Mouse (Mus musculus): Measurements from ENCODE around the gene Gemin2. TPM values are rescaled to one million over a fixed set of nuclear protein-coding genes. Genes with fewer than 3 reads are reported as not detected.

Gene Gemin2
- polyA plus RNA-seq, 1 experiment: 1.1 TPM

GRCm38 (mm10) chr12:59011844-59012709 is 1.1 kb upstream of the Gemin2 start, which contains the start of gene Sec23a:
Gene Sec23a, minus strand, starts transcription at chr12:59012017.
- peaks cover 5% of the 10 kb centered on the region; the same call in 1 of the 2 replicates for H3K4me1 ChIP-seq (ENCODE audit: control insufficient read depth, insufficient read depth, insufficient read length, low read length)
- peaks cover 3% of the 10 kb centered on the region; the same call in 1 of the 2 replicates for H3K36me3 ChIP-seq (ENCODE audit: control insufficient read depth, insufficient read depth, low read length)
- TF ChIP-seq POLR2A (IDR thresholded peaks at IDR 0.05; ENCODE audit: low read depth, low read length) (peak; percentile 85), CTCF (IDR thresholded peaks at IDR 0.05; ENCODE audit: extremely low read depth, insufficient read length, insufficient replicate concordance, low read depth, low read length) (no peak)
- H3K27me3 ChIP-seq (ENCODE audit: control insufficient read depth, insufficient read depth, low read length): no peaks in the 10 kb centered on the region
- WGBS: under 1% methylated on average over 48 of the region's 48 CpGs
- peak within 1 kb of the TSS; percentile 95 for H3K27ac ChIP-seq (ENCODE audit: insufficient read depth, low read depth, low read length)
- peak within 1 kb of the TSS; percentile 79 for H3K4me3 ChIP-seq (ENCODE audit: low read depth, low read length)

GRCm38 (mm10) chr12:59012710-59013091 is 492 bp upstream of the Gemin2 start:
- 2% methylated on average over 7 of the region's 7 CpGs for WGBS

GRCm38 (mm10) chr12:59017970-59018369 is 4.8 kb downstream of the Gemin2 start:
- H3K36me3 ChIP-seq (ENCODE audit: control insufficient read depth, insufficient read depth, low read length): peaks cover 14% of the 10 kb centered on the region
- no peak overlapping the region for H3K27ac ChIP-seq (ENCODE audit: insufficient read depth, low read depth, low read length)
- TF ChIP-seq POLR2A (IDR thresholded peaks at IDR 0.05; ENCODE audit: low read depth, low read length) (no peak), CTCF (IDR thresholded peaks at IDR 0.05; ENCODE audit: extremely low read depth, insufficient read length, insufficient replicate concordance, low read depth, low read length) (no peak)
- WGBS: 73% methylated on average over 8 of the region's 8 CpGs
- H3K4me3 ChIP-seq (ENCODE audit: low read depth, low read length): no peak overlapping the region
- H3K27me3 ChIP-seq (ENCODE audit: control insufficient read depth, insufficient read depth, low read length): no peaks in the 10 kb centered on the region
- H3K4me1 ChIP-seq (ENCODE audit: control insufficient read depth, insufficient read depth, insufficient read length, low read length): no peaks in the 10 kb centered on the region

More at GRCm38 (mm10) chr12:59012710-59013091, 492 bp upstream of the Gemin2 start:
- TF ChIP-seq POLR2A (IDR thresholded peaks at IDR 0.05; ENCODE audit: low read depth, low read length): no peak
- TF ChIP-seq CTCF (IDR thresholded peaks at IDR 0.05; ENCODE audit: extremely low read depth, insufficient read length, insufficient replicate concordance, low read depth, low read length): no peak
- Histone ChIP-seq H3K27me3 (ENCODE audit: control insufficient read depth, insufficient read depth, low read length) (no peaks in the 10 kb centered on the region), H3K27ac (ENCODE audit: insufficient read depth, low read depth, low read length) (peak overlapping the region; percentile 95), H3K4me1 (ENCODE audit: control insufficient read depth, insufficient read depth, insufficient read length, low read length) (peaks cover 5% of the 10 kb centered on the region; the same call in 1 of the 2 replicates), H3K4me3 (ENCODE audit: low read depth, low read length) (no peak overlapping the region), H3K36me3 (ENCODE audit: control insufficient read depth, insufficient read depth, low read length) (peaks cover 3% of the 10 kb centered on the region; the same call in 1 of the 2 replicates)

DNA sequence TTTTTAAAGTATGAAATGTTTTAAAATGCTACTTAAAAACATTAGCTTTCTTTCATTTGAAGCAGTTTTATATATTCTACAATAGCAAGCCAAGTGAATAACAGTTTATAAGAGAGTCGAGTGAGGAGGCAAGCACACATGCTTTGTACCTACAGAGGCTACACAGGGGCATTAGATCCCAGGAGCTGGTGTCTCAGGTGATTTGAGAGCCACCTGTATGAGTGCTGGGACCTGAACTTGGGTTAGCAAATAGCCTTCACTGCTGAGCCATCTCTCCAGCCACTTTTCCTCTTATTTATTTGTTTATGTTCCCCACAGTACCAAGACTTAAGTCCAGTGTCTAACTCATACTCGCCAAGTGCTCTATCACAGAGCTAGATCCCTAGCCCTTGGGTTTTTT is 6.7 kb downstream of the Gemin2 start:
- H3K36me3 ChIP-seq (ENCODE audit: control insufficient read depth, insufficient read depth, low read length): peaks cover 19% of the 10 kb centered on the region
- H3K27ac ChIP-seq (ENCODE audit: insufficient read depth, low read depth, low read length): no peak overlapping the region
- no peaks in the 10 kb centered on the region for H3K4me1 ChIP-seq (ENCODE audit: control insufficient read depth, insufficient read depth, insufficient read length, low read length)
- no peak for TF ChIP-seq POLR2A (IDR thresholded peaks at IDR 0.05; ENCODE audit: low read depth, low read length)
- no peak for TF ChIP-seq CTCF (IDR thresholded peaks at IDR 0.05; ENCODE audit: extremely low read depth, insufficient read length, insufficient replicate concordance, low read depth, low read length)
- no peak overlapping the region for H3K4me3 ChIP-seq (ENCODE audit: low read depth, low read length)
- H3K27me3 ChIP-seq (ENCODE audit: control insufficient read depth, insufficient read depth, low read length): no peaks in the 10 kb centered on the region
- 91% methylated on average over 2 of the region's 2 CpGs for WGBS

DNA sequence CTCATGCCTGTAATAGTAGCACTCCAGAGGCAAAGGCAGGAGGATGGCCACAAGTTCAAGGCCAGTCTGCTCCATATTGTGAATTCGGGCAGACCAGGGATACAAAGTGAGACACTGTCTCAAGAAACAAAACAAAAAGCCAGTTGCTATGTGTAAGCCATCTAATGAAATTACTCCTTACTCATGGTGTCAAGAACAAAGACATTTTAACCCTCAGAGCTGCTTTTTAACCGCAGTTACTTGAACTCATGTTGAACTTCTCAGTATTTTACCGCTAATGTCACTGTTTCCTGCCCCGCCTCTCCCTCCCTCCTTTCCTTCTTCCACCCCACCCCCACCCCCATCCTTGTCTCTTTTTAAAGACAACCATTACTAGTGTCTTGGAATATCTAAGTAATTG is 8.1 kb downstream of the Gemin2 start:
- TF ChIP-seq POLR2A (IDR thresholded peaks at IDR 0.05; ENCODE audit: low read depth, low read length) (no peak), CTCF (IDR thresholded peaks at IDR 0.05; ENCODE audit: extremely low read depth, insufficient read length, insufficient replicate concordance, low read depth, low read length) (no peak)
- no peaks in the 10 kb centered on the region for H3K4me1 ChIP-seq (ENCODE audit: control insufficient read depth, insufficient read depth, insufficient read length, low read length)
- WGBS: 86% methylated on average over 4 of the region's 4 CpGs
- H3K36me3 ChIP-seq (ENCODE audit: control insufficient read depth, insufficient read depth, low read length): peaks cover 26% of the 10 kb centered on the region
- H3K27ac ChIP-seq (ENCODE audit: insufficient read depth, low read depth, low read length): no peak overlapping the region
- no peaks in the 10 kb centered on the region for H3K27me3 ChIP-seq (ENCODE audit: control insufficient read depth, insufficient read depth, low read length)
- no peak overlapping the region for H3K4me3 ChIP-seq (ENCODE audit: low read depth, low read length)

DNA sequence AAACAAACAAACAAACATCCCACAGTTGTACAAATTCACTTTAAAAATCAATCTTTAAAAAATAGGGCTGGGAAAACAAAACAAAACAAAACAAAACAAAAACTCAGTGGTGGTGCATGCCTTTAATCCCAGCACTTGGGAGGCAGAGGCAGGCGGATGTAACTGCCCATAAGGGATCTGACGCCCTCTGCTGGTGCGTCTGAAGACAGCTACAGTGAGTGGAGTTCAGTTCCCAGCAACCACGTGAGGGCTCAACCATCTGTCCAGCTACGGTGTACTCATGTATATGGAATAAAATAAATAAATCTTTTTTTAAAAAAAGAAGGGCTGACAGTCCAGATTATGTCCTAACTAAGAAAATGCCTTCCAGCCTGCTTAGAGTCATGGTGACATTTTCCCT is 18.9 kb downstream of the Gemin2 start:
- no peak overlapping the region for H3K27ac ChIP-seq (ENCODE audit: insufficient read depth, low read depth, low read length)
- peak; percentile 52; the same call in 1 of the 2 replicates for TF ChIP-seq CTCF (IDR thresholded peaks at IDR 0.05; ENCODE audit: extremely low read depth, insufficient read length, insufficient replicate concordance, low read depth, low read length)
- TF ChIP-seq POLR2A (IDR thresholded peaks at IDR 0.05; ENCODE audit: low read depth, low read length): no peak
- peaks cover 7% of the 10 kb centered on the region; the same call in 1 of the 2 replicates for H3K36me3 ChIP-seq (ENCODE audit: control insufficient read depth, insufficient read depth, low read length)
- no peaks in the 10 kb centered on the region for H3K27me3 ChIP-seq (ENCODE audit: control insufficient read depth, insufficient read depth, low read length)
- WGBS: 69% methylated on average over 5 of the region's 5 CpGs
- H3K4me1 ChIP-seq (ENCODE audit: control insufficient read depth, insufficient read depth, insufficient read length, low read length): no peaks in the 10 kb centered on the region
- no peak overlapping the region for H3K4me3 ChIP-seq (ENCODE audit: low read depth, low read length)
